Mouse (Mus musculus) kidney, embryonic 14.5 days (tissue): ENCODE results near the gene Slc25a38. TPM values are rescaled to one million over a fixed set of nuclear protein-coding genes. Genes with fewer than 3 reads are reported as not detected.

Experiments used
- ATAC-seq: fragments of 200-750 bp; cut with Nextera tagmentation; 2 replicates; pipeline ENCODE4 v1.8.0; 2017; ENCODE audit warnings: moderate number of reproducible peaks, mild to moderate bottlenecking, moderate TSS enrichment, moderate library complexity; ENCODE audit not compliant: low FRiP score, low TSS enrichment
- H3K27ac ChIP-seq: fragments of 300-500 bp; sonication (generic); 2 replicates; pipeline ENCODE4 v1.5.1; 2014; ENCODE audit warnings: low read depth, mild to moderate bottlenecking, low read length, moderate library complexity, mixed read lengths
- H3K27me3 ChIP-seq: fragments of 300-500 bp; sonication (generic); 2 replicates; pipeline ENCODE4 v1.6.1; 2014; ENCODE audit warnings: mild to moderate bottlenecking, low read length; ENCODE audit not compliant: control insufficient read depth, insufficient read depth
- H3K36me3 ChIP-seq: fragments of 300-500 bp; sonication (generic); 2 replicates; pipeline ENCODE4 v1.6.1; 2014; ENCODE audit warnings: low read length, mixed read lengths; ENCODE audit not compliant: control insufficient read depth, insufficient read depth
- H3K4me1 ChIP-seq: fragments of 300-500 bp; sonication (generic); 2 replicates; pipeline ENCODE4 v1.6.1; 2014; ENCODE audit warnings: low read length, mixed read lengths; ENCODE audit not compliant: control insufficient read depth, insufficient read depth
- H3K4me2 ChIP-seq: fragments of 300-500 bp; sonication (generic); replicated peaks from 2 replicates; pipeline ENCODE4 v1.6.1; 2014; ENCODE audit warnings: low read depth, mild to moderate bottlenecking, low read length
- H3K4me3 ChIP-seq: fragments of 300-500 bp; sonication (generic); 2 replicates; pipeline ENCODE4 v1.5.1; 2014; ENCODE audit warnings: mild to moderate bottlenecking, low read length
- H3K9ac ChIP-seq: fragments of 300-500 bp; sonication (generic); 2 replicates; pipeline ENCODE4 v1.6.1; 2014; ENCODE audit warnings: low read depth, mild to moderate bottlenecking, low read length, moderate library complexity
- H3K9me3 ChIP-seq: fragments of 300-500 bp; sonication (generic); 2 replicates; pipeline ENCODE4 v1.6.1; 2016; ENCODE audit warnings: low read length; ENCODE audit not compliant: control insufficient read depth
- WGBS: fragments of 180-500 bp; shearing (Covaris S2); extraction: QIAGEN DNeasy Blood & Tissue Kit; methylation state at CpG from one replicate; pipeline ENCODE4 v1.1.7; 2014; 5-methylcytosine and 5-hydroxymethylcytosine counted together
- polyA plus RNA-seq: library from polyadenylated mRNA; unstranded; fragments of >200 nt; fragmentation: Nextera tagmentation; extraction: Ambion mirVana; gene quantifications from 2 replicates; pipeline ENCODE4 v1.2.1, GENCODE M21; 2014

Slc25a38 gene
- polyA plus RNA-seq, 1 experiment from 2014 or later, result 30.3 TPM

DNA sequence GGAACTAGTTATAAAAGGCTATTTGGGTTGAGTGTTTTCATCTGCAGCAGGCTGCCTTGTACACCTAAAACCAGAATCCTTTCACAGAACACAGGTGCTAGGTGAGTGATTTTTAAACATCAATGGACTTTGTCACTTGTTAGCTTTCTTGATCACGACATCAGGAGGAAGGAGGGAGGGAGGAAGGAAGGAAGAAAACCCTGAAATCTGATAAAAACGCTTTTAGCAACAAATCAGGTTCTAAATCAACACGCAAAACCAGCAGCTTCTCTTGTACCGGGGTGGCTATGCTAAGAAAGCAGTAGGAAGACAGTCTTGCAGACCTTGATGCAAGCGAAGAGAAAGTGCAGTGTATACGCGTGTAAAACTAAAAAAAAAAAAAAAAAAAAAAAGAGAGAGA is 30.3 kb upstream of the Slc25a38 start:
- Histone ChIP-seq H3K4me3 (no peak overlapping the region), H3K4me1 (no peaks in the 10 kb centered on the region), H3K36me3 (no peaks in the 10 kb centered on the region), H3K27me3 (no peaks in the 10 kb centered on the region), H3K27ac (no peak overlapping the region), H3K9ac (no peak overlapping the region), H3K9me3 (no peaks in the 10 kb centered on the region), H3K4me2 (no peak overlapping the region)
- ATAC-seq, result no peak
- WGBS, result 77% methylated on average over 7 of the region's 7 CpGs

DNA sequence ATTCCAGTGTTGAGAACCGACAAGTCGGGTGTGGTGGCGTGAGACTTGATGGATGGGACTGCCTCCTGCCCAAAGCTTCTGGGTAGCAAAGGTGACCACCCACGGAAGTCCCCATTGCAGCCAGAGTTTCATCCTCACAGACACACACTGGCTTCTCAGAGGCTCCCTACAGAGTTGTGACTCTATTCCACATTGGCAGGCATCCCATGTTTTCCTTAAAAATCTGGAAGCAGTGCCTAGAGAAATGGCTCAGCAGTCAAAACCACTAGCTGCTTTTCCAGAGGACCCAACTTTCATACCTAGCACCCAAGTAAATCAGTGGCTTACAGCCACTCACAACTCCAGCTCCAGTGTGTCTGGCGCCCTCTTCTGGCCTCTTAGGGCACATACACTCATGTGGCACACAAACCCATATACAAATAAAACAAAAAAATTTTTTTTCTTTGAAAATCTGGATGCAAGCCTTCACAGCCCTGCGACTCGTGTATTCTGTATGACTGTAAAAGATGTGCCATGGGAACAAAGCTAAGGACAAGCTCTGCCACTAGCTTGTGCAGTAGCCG is 29.5 kb upstream of the Slc25a38 start:
- no peak for ATAC-seq
- H3K36me3 ChIP-seq, result no peaks in the 10 kb centered on the region
- no peak overlapping the region for H3K4me2 ChIP-seq
- WGBS, result 79% methylated on average over 8 of the region's 8 CpGs
- no peaks in the 10 kb centered on the region for H3K4me1 ChIP-seq
- no peaks in the 10 kb centered on the region for H3K9me3 ChIP-seq
- H3K4me3 ChIP-seq, result no peak overlapping the region
- no peaks in the 10 kb centered on the region for H3K27me3 ChIP-seq
- no peak overlapping the region for H3K9ac ChIP-seq
- H3K27ac ChIP-seq, result no peak overlapping the region

DNA sequence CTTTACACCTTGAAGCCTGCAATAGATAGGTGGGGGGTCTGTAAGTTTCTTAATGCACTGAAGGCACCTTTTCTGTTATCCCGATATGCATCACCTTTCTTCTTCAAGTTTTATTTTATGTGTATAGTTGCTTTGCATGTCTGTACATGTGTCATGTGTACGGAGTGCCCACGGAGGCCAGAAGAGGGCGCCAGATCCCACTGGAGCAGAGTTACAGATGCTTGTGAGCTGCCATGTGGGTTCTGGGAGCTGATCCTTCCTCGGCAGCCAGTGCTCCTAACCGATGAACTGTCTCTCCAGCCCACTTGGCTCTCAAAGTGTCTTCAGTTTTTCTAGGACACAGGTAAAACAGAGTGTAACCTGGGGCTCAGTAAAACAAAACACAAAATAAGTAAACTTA is 28.9 kb upstream of the Slc25a38 start:
- H3K27me3 ChIP-seq, result no peaks in the 10 kb centered on the region
- WGBS, result 71% methylated on average over 6 of the region's 6 CpGs

DNA sequence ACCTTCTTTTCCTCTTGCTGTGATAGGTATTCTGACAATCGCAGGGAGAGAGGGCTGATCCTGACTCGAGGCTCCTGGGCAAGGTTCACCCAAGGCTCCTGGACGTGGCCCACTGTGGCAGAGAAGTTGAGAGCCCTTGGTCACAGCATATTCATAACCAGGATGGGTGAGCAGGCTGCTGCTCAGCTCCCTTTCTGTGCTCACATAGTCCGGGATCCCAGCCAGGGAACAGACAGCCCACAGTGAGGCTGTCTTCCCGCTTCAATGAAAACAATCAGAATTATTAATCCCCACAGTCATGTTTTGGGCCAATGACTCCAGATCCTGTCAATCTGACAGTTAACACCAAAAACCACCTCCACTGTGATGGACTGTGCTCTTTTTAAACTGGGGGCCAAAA is 28.2 kb upstream of the Slc25a38 start:
- ATAC-seq, result no peak
- H3K36me3 ChIP-seq, result no peaks in the 10 kb centered on the region
- no peaks in the 10 kb centered on the region for H3K4me1 ChIP-seq
- no peak overlapping the region for H3K9ac ChIP-seq
- 82% methylated on average over 5 of the region's 5 CpGs for WGBS
- H3K27ac ChIP-seq, result no peak overlapping the region
- H3K27me3 ChIP-seq, result no peaks in the 10 kb centered on the region
- H3K4me3 ChIP-seq, result no peak overlapping the region
- no peaks in the 10 kb centered on the region for H3K9me3 ChIP-seq
- H3K4me2 ChIP-seq, result no peak overlapping the region

More for the DNA sequence above, 28.9 kb upstream of the Slc25a38 start:
- H3K4me2 ChIP-seq, result no peak overlapping the region
- no peak overlapping the region for H3K9ac ChIP-seq
- ATAC-seq, result no peak
- H3K27ac ChIP-seq, result no peak overlapping the region
- H3K4me3 ChIP-seq, result no peak overlapping the region
- no peaks in the 10 kb centered on the region for H3K4me1 ChIP-seq
- no peaks in the 10 kb centered on the region for H3K36me3 ChIP-seq
- no peaks in the 10 kb centered on the region for H3K9me3 ChIP-seq

DNA sequence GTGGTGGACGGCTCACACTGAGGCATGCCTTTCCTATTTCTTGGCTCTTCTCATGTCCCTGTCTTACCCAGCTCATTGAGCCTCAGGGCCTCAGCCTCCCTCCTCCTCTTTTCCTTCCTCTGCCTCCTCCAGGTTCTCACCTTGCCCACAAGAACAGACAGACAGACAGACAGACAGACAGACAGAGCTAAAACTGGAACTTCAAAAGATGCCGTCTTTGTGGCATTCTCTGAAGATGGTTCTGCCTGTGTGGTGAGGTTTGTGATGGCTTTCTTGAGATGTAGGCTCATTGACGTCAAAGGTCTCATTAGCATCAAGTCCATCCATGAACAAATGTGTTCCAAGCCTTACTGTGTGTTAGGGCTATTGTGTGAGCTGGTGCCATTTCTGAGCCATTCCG is 27.5 kb upstream of the Slc25a38 start:
- Histone ChIP-seq H3K27me3 (no peaks in the 10 kb centered on the region), H3K27ac (no peak overlapping the region), H3K4me1 (no peaks in the 10 kb centered on the region), H3K4me3 (no peak overlapping the region), H3K9ac (no peak overlapping the region), H3K4me2 (no peak overlapping the region), H3K36me3 (no peaks in the 10 kb centered on the region), H3K9me3 (no peaks in the 10 kb centered on the region)
- 80% methylated on average over 4 of the region's 4 CpGs for WGBS
- ATAC-seq, result no peak

DNA sequence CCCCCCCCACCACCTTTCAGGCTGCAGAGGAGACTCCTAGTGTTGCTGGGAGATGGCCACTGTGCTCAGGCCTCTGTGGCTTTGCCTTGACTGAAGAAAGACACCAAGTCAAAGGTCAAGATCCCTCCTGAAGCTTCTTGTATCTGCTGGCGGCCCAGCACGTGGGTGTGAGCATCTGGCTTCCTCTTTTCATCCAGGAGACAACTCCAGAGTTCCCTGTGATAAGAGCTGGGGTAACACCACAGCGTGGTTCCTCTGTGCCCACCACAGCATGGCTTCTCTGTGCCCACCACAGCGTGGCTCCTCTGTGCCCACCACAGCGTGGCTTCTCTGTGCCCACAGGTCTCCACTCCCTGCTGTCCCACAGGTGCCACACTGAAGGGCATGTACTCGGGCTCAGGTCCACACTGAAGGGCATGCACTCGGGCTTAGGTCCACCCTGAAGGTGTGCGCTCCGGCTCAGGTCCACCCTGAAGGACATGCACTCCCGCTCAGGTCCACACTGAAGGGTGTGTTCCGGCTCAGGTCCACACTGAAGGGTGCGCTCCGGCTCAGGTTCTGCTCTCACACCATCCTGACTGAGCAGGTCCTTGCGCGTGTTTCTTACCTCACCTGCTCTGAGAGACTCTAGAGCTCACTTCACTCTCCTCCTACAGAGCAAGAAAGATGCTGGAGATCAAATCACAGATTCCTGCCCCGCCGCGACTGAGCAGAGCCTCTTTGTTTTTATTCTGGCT is 26.8 kb upstream of the Slc25a38 start:
- Histone ChIP-seq H3K4me3 (no peak overlapping the region), H3K27me3 (no peaks in the 10 kb centered on the region), H3K4me1 (no peaks in the 10 kb centered on the region), H3K9me3 (no peaks in the 10 kb centered on the region), H3K27ac (no peak overlapping the region), H3K9ac (no peak overlapping the region), H3K36me3 (no peaks in the 10 kb centered on the region), H3K4me2 (no peak overlapping the region)
- WGBS, result 80% methylated on average over 18 of the region's 18 CpGs
- no peak for ATAC-seq

DNA sequence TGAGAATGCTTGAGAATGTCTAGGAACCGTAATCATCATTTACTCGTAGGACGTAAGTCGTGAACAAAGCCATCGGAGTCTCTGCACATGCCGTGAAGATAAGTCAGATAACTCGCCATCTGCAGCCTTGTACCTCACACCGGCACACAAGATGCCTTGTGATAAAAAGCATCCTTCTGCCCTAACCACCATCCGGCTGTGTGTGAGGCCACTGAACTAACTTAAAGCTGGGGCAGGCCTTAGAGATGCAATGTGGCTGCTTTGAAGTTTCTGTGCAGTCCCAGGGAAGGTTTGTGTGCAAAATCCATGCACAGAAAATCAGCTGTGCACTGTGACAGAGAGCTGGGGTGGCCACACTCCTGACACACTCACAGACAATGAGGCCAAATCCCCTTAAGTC is 25.8 kb upstream of the Slc25a38 start:
- H3K9ac ChIP-seq, result no peak overlapping the region
- no peak overlapping the region for H3K4me2 ChIP-seq
- no peaks in the 10 kb centered on the region for H3K27me3 ChIP-seq
- ATAC-seq, result no peak
- no peak overlapping the region for H3K27ac ChIP-seq
- H3K4me1 ChIP-seq, result no peaks in the 10 kb centered on the region
- WGBS, result 87% methylated on average over 9 of the region's 9 CpGs
- H3K4me3 ChIP-seq, result no peak overlapping the region
- 0 out of 2 replicates have a peak, but pooled peaks cover 3% of the 10 kb centered on the region for H3K9me3 ChIP-seq
- H3K36me3 ChIP-seq, result no peaks in the 10 kb centered on the region

DNA sequence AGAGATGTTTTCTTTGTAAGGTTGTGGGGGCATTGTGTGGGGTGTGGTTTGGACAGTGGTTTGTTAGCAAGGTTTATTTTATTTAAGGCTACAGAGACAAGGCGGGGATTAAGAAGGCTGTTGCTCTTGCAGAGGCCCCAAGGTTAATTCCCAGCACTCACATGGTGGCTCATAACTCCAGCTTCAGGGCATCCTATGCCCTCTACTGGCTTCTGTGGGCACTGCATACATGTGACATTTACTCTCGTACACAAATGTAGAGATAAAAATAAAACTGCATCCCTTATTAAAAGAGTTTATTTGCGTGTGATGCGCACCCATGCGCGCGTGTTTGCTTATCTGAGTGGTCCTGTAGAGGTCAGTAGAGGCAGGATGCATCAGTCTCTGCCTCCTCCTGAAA is 21.0 kb upstream of the Slc25a38 start:
- H3K4me3 ChIP-seq, result no peak overlapping the region
- H3K9ac ChIP-seq, result no peak overlapping the region
- H3K27ac ChIP-seq, result no peak overlapping the region
- H3K4me2 ChIP-seq, result no peak overlapping the region
- H3K9me3 ChIP-seq, result 0 out of 2 replicates have a peak, but pooled peaks cover 3% of the 10 kb centered on the region
- H3K4me1 ChIP-seq, result no peaks in the 10 kb centered on the region
- H3K36me3 ChIP-seq, result no peaks in the 10 kb centered on the region
- no peaks in the 10 kb centered on the region for H3K27me3 ChIP-seq
- 90% methylated on average over 7 of the region's 7 CpGs for WGBS
- no peak for ATAC-seq

DNA sequence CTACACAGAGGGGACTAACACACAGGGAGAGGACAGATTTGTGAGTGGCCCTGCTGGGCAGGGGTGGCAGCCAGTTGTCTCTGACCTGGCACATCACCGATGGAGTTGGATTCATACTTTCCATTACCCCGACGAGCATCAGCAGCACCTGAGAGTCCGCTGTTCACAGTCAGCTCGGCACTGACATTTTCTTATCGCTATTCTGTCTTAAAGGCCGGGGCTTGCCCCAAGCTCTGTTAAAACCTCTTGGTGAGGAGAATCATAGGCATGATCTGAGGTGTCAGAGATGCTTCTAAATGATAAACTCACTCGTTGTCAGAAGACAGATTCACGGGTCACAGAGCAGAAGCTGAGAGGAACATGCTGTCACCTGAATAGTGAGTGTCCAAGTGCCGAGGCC is 19.1 kb upstream of the Slc25a38 start:
- Histone ChIP-seq H3K4me1 (no peaks in the 10 kb centered on the region), H3K9ac (no peak overlapping the region), H3K9me3 (0 out of 2 replicates have a peak, but pooled peaks cover 3% of the 10 kb centered on the region), H3K27me3 (no peaks in the 10 kb centered on the region), H3K4me3 (no peak overlapping the region), H3K4me2 (no peak overlapping the region), H3K36me3 (no peaks in the 10 kb centered on the region), H3K27ac (no peak overlapping the region)
- no peak for ATAC-seq
- WGBS, result 84% methylated on average over 10 of the region's 10 CpGs
